Mouse (Mus musculus): ENCODE measurements around the gene Crip1.

- TF ChIP-seq CTCF (IDR thresholded peaks at IDR 0.05; ENCODE audit: borderline replicate concordance, extremely low read depth, insufficient read depth, insufficient read length) (no peak), POLR2A (IDR thresholded peaks at IDR 0.05; ENCODE audit: borderline replicate concordance, extremely low read depth, insufficient read depth, insufficient read length, poor library complexity, severe bottlenecking) (no peak)
Measured at GRCm38 (mm10) chr12:113151046-113151445, 4.9 kb downstream of the Crip1 start.

All from brain, embryonic 14.5 days (tissue).